Mouse (Mus musculus) testis, adult 2 months (tissue): ENCODE measurements around the gene Dis3l2.

Source experiments
- CTCF ChIP-seq: fragments of 200-500 bp; IDR thresholded peaks from 2 replicates; pipeline ENCODE4 v1.5.1; 2012; ENCODE audit warnings: low read depth, mild to moderate bottlenecking, inconsistent platforms, low read length, moderate library complexity; ENCODE audit not compliant: control insufficient read depth, insufficient read depth, insufficient replicate concordance
- POLR2A ChIP-seq: fragments of 200-500 bp; IDR thresholded peaks from 2 replicates; pipeline ENCODE4 v1.6.1; 2012; ENCODE audit warnings: low read depth, mild to moderate bottlenecking, inconsistent platforms, low read length, moderate library complexity; ENCODE audit not compliant: control insufficient read depth

DNA sequence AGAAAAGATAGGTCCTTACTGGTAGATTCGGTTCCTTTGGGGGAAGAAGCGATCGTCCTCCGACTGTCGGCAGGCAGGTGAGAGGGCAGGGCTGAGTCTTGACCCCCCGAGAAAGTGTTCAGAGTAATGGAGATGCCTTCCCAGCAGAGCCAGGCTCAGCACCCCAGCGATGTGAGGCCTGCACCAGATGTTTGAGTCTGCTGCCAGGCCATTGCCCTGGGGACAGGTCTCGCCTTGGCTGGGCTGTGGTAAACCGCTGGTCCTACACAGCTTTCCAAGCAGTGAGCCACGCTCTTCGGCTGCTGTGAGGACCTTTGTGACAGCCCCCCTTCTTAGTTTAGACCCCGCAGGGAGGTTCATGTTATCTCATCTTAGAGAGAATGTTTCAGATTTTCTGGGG lies 28.5 kb upstream of the Dis3l2 start:
- TF ChIP-seq CTCF (no peak), POLR2A (no peak)
